In the genomic region with DNA sequence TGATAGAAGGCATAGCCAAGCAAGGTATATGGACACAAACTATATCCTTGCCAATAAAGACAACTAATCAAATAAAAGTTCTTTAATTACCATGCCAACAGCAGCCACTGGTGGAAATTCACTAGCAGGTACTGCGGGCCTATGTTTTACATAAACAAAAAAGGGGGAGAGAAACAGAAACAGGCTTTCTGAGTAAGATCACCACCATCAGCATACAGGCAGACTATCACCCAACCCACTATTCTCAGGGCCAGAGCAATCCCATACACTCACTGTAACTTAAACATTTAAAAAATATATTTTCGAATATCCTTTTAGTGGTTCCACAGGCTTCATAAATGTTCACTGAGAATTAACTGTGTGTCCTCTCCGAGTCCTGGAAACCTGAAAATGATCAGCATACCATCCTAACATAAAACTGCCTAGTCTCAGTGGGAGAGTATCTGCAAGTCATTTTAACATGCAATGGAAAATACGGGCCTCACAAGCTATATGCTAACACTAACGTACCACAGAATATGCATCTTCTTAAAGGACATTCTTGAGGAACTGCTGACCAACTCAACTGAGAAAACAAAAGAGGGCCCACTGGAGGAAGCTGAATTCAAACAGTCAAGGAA, we compare ENCODE assay signal across 35 mouse cellular contexts.
"Had no signal": no experiment of that assay in that cellular context is flagged by ENCODE, and none has a peak within 500 bp of the region (broad histone marks: within the 10 kb centered on the region; RNA-seq: fewer than 3 reads in every experiment).

No protein-coding gene starts in this region.

- H3K27ac ChIP-seq: heart, embryonic 10.5 days; heart, embryonic 13.5 days; heart, embryonic 15.5 days; hindbrain, embryonic 10.5 days; hindbrain, embryonic 12.5 days; hindbrain, embryonic 13.5 days; hindbrain, embryonic 14.5 days; hindbrain, embryonic 15.5 days; hindbrain, postnatal 0 days; intestine, embryonic 15.5 days; kidney, embryonic 15.5 days; kidney, postnatal 0 days; layer of hippocampus, adult 2 months; left cerebral cortex, adult 2 months had no signal

- H3K9ac ChIP-seq: heart, embryonic 13.5 days; heart, embryonic 15.5 days; hindbrain, embryonic 12.5 days; hindbrain, embryonic 13.5 days; hindbrain, embryonic 14.5 days; hindbrain, embryonic 15.5 days; intestine, embryonic 15.5 days; kidney, embryonic 15.5 days had no signal

- H3K9me3 ChIP-seq: heart, embryonic 10.5 days; heart, embryonic 13.5 days; heart, embryonic 15.5 days; hindbrain, embryonic 10.5 days; hindbrain, embryonic 12.5 days; hindbrain, embryonic 13.5 days; hindbrain, embryonic 15.5 days; intestine, embryonic 15.5 days; kidney, embryonic 15.5 days had no signal

- H3K4me1 ChIP-seq: heart, embryonic 10.5 days; heart, embryonic 15.5 days; hindbrain, embryonic 15.5 days; intestine, embryonic 15.5 days had no signal

- H3K27me3 ChIP-seq: heart, embryonic 13.5 days; heart, embryonic 15.5 days; hindbrain, embryonic 12.5 days; hindbrain, embryonic 13.5 days; hindbrain, embryonic 15.5 days; intestine, embryonic 15.5 days; kidney, embryonic 15.5 days had no signal

- H3K36me3 ChIP-seq: heart, embryonic 10.5 days; heart, embryonic 13.5 days; heart, embryonic 15.5 days; hindbrain, embryonic 10.5 days; hindbrain, embryonic 12.5 days; hindbrain, embryonic 13.5 days; hindbrain, embryonic 15.5 days; intestine, embryonic 15.5 days; kidney, embryonic 15.5 days had no signal

- H3K4me2 ChIP-seq: heart, embryonic 11.5 days; heart, embryonic 13.5 days; heart, embryonic 15.5 days; hindbrain, embryonic 12.5 days; hindbrain, embryonic 13.5 days; hindbrain, embryonic 14.5 days; hindbrain, embryonic 15.5 days; intestine, embryonic 15.5 days; kidney, embryonic 15.5 days had no signal

- DNase-seq: heart, postnatal 10 days; heart, postnatal 14 days; heart, postnatal 36 days; heart, postnatal 4 days; kidney, adult 11 months; kidney, adult 18-20 months; kidney, adult 2 months; kidney, adult 8-10 months; kidney, adult 9 months; kidney, postnatal 10 days; kidney, postnatal 14 days; kidney, postnatal 25 days; kidney, postnatal 36 days; kidney, postnatal 4 days; layer of hippocampus, adult 9-11 months; layer of hippocampus, postnatal 36 days had no signal

- ATAC-seq: hindbrain, embryonic 16.5 days; hindbrain, postnatal 0 days; inflammation-experienced regulatory T-cells, adult 6 months; intestine, embryonic 15.5 days; intestine, embryonic 16.5 days; intestine, postnatal 0 days had no signal

- H3K4me3 ChIP-seq: heart, embryonic 10.5 days; heart, embryonic 13.5 days; heart, embryonic 15.5 days; hindbrain, embryonic 10.5 days; hindbrain, embryonic 12.5 days; hindbrain, embryonic 13.5 days; hindbrain, embryonic 15.5 days; intestine, embryonic 15.5 days; kidney, embryonic 15.5 days; layer of hippocampus, adult 2 months; left cerebral cortex, adult 2 months had no signal
